Mouse (Mus musculus) adrenal gland, postnatal 14 days (tissue): ENCODE results near the gene C87436. TPM values are rescaled to one million over a fixed set of nuclear protein-coding genes. Genes with fewer than 3 reads are reported as not detected.
A peak's percentile ranks its signal among the peaks of the same experiment; 100 is the strongest.

Experiments
- DNase-seq: peaks from one replicate; pipeline ENCODE4 v3.0.0; 2021; ENCODE audit warnings: mixed read lengths
- total RNA-seq: library from RNA; stranded (reverse); gene quantifications from 2 replicates; pipeline ENCODE4 v1.2.3, GENCODE M21; 2021

The C87436 gene
- total RNA-seq, 1 experiment from 2014 or later, result 15.6 TPM

- no peak for DNase-seq
Measured at GRCm38 (mm10) chr6:86426358-86426757, 11.8 kb upstream of the C87436 start, which contains the start of gene Gm44790. Gm44790 (plus strand) TSS chr6:86426658.

GRCm38 (mm10) chr6:86431531-86431930 lies 6.6 kb upstream of the C87436 start:
- no peak for DNase-seq

GRCm38 (mm10) chr6:86433696-86434095 lies 4.5 kb upstream of the C87436 start:
- no peak for DNase-seq

- peak; percentile 72 for DNase-seq
Measured at GRCm38 (mm10) chr6:86437711-86438110, 463 bp upstream of the C87436 start.

- peak; percentile 37 for DNase-seq
Measured at GRCm38 (mm10) chr6:86439119-86439496, 934 bp downstream of the C87436 start.

- no peak for DNase-seq
Measured at GRCm38 (mm10) chr6:86439531-86439930, 1.4 kb downstream of the C87436 start.

- DNase-seq, result no peak
Measured at GRCm38 (mm10) chr6:86441571-86441970, 3.4 kb downstream of the C87436 start.

- DNase-seq, result no peak
Measured at GRCm38 (mm10) chr6:86445551-86445950, 7.4 kb downstream of the C87436 start.

- no peak for DNase-seq
Measured at GRCm38 (mm10) chr6:86446927-86447568, 8.9 kb downstream of the C87436 start.

- no peak for DNase-seq
Measured at GRCm38 (mm10) chr6:86456727-86457126, 18.6 kb downstream of the C87436 start.

GRCm38 (mm10) chr6:86463079-86463478 lies 24.9 kb downstream of the C87436 start:
- no peak for DNase-seq

- no peak for DNase-seq
Measured at GRCm38 (mm10) chr6:86471317-86471716, 33.1 kb downstream of the C87436 start.

GRCm38 (mm10) chr6:86471760-86472099 lies 33.6 kb downstream of the C87436 start:
- no peak for DNase-seq

GRCm38 (mm10) chr6:86472100-86472955 lies 34.2 kb downstream of the C87436 start:
- DNase-seq, result peak; percentile 100

- DNase-seq, result no peak
Measured at GRCm38 (mm10) chr6:86473077-86473476, 34.9 kb downstream of the C87436 start.

GRCm38 (mm10) chr6:86474072-86474471 lies 35.9 kb downstream of the C87436 start:
- no peak for DNase-seq

- DNase-seq, result no peak
Measured at GRCm38 (mm10) chr6:86474646-86475181, 36.5 kb downstream of the C87436 start.

GRCm38 (mm10) chr6:86475462-86476167 lies 37.4 kb downstream of the C87436 start:
- peak; percentile 32 for DNase-seq

GRCm38 (mm10) chr6:86476931-86477330 lies 38.8 kb downstream of the C87436 start:
- DNase-seq, result no peak

- DNase-seq, result peak; percentile 65
Measured at GRCm38 (mm10) chr6:86479311-86479710, 41.1 kb downstream of the C87436 start.

- DNase-seq, result no peak
Measured at GRCm38 (mm10) chr6:86479816-86480188, 41.6 kb downstream of the C87436 start.

GRCm38 (mm10) chr6:86480189-86480831 lies 42.1 kb downstream of the C87436 start:
- DNase-seq, result peak; percentile 70
